Mouse (Mus musculus): Measurements from ENCODE around the gene Polr2l.

Gene Polr2l

GRCm38 (mm10) chr7:141475011-141475804 lies at the start of gene Polr2l, which contains the start of gene Tspan4:
Gene Polr2l (minus strand): TSS chr7:141475132.
Gene Tspan4 (plus strand): TSS chr7:141475240.
- DNase-seq: peak; percentile 94

GRCm38 (mm10) chr7:141524271-141524670 lies 49.3 kb upstream of the Polr2l start:
- no peak for DNase-seq

GRCm38 (mm10) chr7:141523007-141523406 lies 48.1 kb upstream of the Polr2l start:
- peak; percentile 6 for DNase-seq

- DNase-seq: no peak
Measured at GRCm38 (mm10) chr7:141519795-141520194, 44.9 kb upstream of the Polr2l start.

DNA sequence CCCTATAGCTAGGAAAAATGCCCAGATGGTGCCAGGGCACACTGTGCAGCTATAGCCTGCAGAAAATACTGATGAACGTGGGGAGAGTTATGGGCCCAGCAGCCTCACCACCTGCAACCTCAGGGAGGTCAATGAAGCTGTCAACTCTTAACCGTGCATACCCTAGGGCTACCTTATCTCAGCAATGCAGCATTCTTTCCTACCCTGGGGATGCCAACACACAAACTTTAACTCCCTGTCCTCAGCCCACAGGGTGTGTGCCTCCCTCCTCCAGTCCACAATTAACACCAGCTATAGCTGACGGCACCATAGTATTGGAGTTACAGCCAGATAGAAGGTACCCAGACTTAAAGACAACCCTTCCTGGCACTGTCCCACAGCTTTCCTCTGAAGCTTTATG lies 44.0 kb upstream of the Polr2l start:
- DNase-seq: no peak

GRCm38 (mm10) chr7:141518296-141518695 lies 43.4 kb upstream of the Polr2l start:
- DNase-seq: no peak

DNA sequence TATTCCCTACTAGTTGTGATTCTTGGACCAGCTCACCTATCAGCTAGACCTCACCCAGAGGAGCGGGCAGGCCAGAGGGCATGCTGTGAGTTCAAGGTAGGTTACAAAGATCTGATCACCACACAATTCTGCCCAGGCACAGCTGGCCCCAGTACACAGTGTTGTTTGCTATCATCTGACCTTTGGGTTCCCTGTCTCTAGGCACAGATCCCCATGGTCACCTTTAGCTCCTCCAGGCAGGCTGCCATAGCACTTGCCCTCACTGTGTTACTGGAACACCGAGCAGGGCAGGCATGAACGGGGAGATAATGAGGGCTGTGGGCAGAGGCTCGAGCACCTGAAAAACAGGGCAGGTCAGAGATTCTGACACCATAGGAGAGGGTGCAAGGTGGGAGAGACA lies 42.7 kb upstream of the Polr2l start:
- no peak for DNase-seq

- no peak for DNase-seq
Measured at GRCm38 (mm10) chr7:141510681-141511191, 35.8 kb upstream of the Polr2l start.

- no peak for DNase-seq
Measured at GRCm38 (mm10) chr7:141510196-141510595, 35.3 kb upstream of the Polr2l start.

DNA sequence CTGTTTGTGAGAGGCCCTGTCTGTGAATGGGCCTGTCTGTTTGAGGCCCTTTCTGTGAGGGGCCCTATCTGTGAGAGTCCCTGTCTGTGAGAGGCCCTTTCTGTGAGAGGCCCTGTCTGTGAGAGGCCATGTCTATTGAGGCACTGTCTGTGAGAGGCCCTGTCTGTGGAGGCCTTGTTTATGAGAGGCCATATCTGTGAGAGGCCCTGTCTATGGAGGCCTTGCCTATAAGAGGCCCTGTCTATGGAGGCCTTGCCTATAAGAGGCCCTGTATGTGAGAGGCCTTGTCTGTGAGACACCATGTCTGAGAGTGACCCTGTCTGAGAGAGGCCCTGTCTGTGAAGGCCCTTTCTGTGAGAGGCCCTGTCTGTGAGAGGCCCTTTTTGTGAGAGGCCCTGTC lies 33.2 kb upstream of the Polr2l start:
- no peak for DNase-seq

- DNase-seq: no peak
Measured at GRCm38 (mm10) chr7:141506278-141506677, 31.3 kb upstream of the Polr2l start.

- no peak for DNase-seq
Measured at GRCm38 (mm10) chr7:141502556-141502905, 27.6 kb upstream of the Polr2l start.

DNA sequence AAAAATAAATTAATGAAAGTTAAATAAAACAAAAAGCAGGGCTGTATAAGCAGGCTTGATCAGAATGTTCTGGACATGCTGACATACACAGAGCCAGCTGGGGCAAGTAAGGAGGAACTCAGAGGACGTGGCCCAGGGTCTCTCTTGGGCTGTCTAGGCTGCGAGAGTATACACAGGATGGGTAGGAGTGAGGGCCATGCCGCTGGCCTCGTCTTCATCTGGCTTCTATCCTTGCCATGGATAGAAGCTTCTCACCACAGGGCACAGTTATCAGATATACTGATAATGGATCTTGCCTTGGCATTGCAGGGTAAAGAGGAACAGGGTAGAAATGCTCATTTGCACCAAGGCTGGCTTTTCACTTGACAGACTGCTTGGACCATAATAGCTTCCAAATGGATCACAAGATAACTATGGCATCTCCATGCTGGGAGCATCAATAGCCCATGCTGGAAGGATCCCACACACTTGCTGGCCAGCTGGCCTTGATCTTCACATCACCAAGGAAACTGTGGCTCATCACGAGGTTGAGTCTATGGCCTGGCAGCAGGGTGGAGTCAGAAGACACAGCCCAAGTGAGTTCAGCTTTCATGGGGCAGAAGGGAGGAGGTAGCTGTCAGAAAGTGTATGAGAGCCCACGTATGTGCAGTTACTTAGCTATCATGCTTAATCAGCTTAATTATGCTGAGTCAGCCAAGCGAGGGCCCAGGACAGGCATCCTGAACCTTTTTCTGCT lies 27.1 kb upstream of the Polr2l start:
- DNase-seq: no peak

- no peak for DNase-seq
Measured at GRCm38 (mm10) chr7:141497600-141497999, 22.7 kb upstream of the Polr2l start.

DNA sequence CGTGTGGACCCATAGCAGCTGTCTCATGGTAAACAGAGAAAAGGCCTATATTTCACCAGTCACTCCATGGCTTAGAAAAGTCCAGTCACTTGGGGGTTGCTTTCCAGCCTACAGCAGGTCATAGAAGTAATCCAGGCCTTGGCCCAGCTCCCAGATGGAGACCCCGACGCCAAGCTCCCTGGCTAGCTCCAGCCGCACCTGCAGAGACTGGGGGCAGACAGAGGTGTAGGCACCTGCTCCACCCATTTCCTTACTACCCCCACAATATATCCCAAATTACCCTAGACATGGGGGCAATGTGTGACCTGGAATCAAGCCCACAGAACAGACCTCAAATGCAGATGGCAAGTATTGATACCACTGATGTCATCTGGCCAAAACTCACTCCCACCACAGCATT lies 21.0 kb upstream of the Polr2l start:
- DNase-seq: no peak

DNA sequence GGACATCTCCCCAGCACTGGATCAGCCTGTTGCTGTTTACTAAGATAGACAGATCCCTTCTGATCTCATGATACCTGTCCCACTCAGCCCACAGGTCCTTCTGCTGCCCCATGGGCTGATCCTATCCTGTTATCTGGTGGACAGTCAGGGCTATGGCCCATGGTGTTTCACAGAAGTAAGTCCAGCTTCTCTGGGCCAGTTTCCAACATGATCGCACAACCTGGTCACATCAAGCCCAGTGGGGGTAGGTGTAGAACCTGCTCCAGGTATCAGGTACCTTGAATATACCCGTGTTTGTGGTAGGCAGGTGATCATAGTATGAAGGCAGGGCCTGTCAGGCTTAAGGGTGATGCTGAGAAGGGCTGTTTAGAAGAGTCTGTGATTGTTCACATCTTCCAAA lies 20.4 kb upstream of the Polr2l start:
- DNase-seq: no peak

DNA sequence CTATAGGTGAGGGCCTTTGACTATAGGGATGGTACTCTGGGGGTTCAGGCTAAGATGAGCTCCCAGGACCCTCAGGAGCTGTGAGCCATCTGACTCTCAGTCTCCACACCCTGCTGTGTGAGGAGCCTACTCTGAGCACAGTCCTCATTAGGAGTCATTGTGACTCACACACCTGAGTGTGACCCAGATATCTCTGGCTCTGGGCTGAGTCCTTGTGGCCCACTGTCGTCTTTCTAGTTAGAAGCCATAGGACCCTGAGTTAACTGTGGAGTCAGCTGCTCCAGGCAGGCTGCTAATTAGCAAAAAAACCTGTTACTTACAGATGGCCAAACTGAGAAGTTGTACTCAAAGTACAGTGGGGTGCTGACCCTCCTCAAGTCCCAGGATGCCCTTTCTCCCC lies 18.8 kb upstream of the Polr2l start:
- DNase-seq: no peak

DNA sequence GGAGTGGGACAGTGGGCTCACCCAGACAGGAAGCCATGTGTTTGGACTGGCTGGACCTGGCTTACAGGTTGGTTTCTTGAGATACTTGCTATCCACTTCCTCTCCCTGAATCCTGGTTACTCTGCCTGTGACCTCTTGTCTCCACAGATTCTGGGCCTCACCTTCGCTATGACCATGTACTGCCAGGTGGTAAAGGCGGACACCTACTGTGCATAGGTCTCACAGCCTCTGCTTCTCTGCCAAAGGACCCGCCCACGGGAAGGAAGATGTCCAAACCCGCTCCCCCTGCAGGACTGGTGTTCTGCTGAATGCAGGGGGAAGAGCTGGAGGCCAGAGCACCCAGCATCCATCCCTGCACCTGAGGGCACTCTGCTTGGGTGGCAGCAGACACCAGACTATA lies 17.8 kb upstream of the Polr2l start:
- no peak for DNase-seq

- DNase-seq: no peak
Measured at GRCm38 (mm10) chr7:141491151-141491550, 16.2 kb upstream of the Polr2l start.

DNA sequence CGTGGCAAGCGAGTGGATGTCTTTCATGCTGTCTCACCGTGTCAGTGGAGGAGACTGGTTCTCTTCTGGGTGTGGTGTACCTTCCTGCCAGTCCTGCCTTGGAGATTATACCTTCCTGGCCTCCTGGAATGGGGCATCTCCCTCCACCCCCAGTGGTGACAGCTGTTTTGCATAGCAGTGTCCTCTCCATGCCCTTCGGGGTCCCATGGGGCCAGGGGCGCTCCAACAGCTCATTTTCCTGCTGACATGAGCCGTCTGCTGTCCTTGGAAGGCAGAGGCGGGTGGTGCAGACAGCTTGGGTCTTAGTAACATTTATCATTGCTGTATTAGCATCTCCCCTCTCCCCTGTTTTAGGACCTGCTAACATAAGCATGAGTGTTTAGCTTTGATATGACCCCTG lies 12.2 kb upstream of the Polr2l start:
- no peak for DNase-seq

DNA sequence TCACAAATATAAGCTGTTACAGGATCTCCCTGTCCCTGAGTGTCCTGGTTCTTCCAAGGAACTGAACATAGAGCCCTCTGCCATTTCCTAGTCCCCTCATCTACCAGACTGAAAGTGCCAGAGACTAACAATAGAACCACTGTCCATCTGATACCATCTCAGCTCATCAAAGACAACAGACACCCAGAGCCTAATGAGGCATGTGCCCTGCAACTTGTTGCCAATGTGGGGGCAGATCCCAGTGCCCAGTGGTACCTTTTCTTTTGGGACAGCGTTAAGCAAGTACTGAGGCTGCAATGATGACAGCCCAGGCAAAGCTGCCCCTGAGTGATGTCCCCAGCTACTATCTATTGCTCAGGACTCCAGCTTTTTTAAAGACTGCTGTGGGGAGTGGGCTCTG lies 11.3 kb upstream of the Polr2l start:
- DNase-seq: no peak

GRCm38 (mm10) chr7:141485606-141486005 lies 10.7 kb upstream of the Polr2l start:
- no peak for DNase-seq

DNA sequence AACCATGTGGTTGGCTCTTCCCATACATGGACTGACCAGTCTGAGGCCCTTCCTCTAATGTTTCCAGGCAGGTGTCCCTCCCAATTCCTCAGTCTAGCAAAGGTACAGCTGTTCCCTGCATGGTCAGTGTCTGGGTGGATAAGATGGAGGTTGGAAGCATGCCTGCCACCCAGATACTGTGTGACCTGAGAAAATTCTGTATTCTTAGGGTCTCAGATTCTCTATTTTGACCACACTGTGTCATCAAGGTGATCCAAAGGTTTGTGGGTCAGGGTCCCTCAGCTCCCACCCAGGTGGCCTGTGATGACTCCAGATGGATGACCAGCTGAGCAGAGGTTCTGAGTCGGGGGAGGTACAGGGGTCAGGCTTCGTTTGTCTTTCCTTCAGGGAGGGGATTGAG lies 10.3 kb upstream of the Polr2l start:
- no peak for DNase-seq
